Mouse (Mus musculus) forelimb bud, embryonic 11.5 days (tissue): ENCODE data around the gene Polr1a.
A peak's percentile ranks its signal among the peaks of the same experiment; 100 is the strongest.

Source experiments
- DNase-seq: peaks from one replicate; pipeline ENCODE4 v3.0.0-alpha.2; 2012; ENCODE audit warnings: low read depth, low spot score

The Polr1a gene

DNA sequence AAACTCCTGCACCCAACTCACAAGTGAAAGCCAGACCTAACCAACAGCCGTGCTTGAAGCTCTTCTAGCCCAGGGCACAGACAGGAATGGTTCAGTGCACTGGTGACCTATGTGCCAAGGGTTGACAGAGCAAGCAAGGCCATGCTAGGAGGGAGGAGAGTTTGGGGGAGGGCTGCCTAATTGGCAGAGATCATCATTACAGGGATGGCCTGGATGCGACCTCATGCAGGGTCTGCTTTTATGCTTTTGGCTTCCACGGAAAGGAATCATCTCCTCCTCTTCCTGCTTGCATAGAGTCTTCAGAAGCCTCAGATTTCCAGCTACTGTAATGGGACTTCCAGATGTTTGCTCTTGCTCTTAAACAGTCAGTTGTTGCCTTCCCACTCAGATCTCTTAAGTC lies 40.9 kb downstream of the Polr1a start:
- no peak for DNase-seq

DNA sequence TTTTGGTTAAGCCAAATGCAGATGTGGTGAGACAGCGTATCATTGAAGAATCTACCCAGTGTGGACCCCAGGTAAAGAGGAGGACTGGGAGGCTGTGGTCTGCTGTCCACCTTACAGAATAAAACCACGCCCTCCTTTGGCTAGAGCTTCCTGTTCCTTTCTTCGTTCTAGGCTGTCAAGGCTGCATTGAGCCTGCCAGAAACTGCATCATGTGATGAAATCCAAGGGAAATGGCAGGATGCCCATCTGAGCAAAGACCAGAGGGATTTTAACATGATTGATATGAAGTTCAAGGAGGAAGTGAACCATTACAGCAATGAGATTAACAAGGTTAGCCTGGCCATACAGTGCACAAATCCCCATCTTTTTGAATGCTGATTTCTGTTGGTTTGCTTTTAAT lies 41.7 kb downstream of the Polr1a start:
- DNase-seq = no peak

DNA sequence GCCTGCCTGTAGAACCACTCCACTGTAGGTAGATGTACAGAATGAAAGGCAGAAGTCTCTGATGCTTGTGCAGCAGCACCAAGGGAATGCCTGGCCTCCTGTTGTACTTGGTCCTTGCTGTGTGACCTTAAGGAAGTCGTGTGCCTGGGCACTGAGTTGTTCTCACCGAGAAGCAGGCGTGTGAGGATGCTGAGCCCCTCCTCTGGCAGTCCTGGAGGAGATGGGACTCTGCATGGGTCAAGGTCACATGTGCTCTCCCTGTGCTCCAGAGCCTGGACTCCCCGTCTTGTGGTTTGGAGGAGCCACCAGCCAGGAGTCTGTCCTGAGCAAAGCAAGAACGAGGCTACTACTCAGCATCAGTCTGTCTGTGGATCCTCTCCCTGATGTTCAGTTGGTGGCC lies 42.3 kb downstream of the Polr1a start:
- DNase-seq = no peak

DNA sequence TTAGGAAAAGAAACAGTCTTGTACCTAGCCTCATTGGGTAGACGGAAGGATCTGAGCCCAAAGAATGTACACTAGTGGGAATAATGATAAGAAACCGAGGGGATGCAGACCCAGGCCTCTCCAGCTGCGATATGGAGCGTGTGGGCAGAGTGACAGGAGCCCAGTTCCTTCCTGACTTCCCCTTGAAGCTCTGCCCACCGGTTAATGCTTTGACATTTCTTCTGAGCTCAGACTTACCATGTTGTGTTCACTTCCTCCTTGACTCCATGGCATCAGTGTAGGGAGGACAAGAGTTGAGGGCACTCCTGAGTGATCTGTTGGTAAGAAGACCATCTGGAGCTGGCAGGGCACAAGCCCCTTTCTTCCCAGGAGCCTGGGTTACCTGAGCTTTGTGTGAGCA lies 53.3 kb downstream of the Polr1a start:
- no peak for DNase-seq

DNA sequence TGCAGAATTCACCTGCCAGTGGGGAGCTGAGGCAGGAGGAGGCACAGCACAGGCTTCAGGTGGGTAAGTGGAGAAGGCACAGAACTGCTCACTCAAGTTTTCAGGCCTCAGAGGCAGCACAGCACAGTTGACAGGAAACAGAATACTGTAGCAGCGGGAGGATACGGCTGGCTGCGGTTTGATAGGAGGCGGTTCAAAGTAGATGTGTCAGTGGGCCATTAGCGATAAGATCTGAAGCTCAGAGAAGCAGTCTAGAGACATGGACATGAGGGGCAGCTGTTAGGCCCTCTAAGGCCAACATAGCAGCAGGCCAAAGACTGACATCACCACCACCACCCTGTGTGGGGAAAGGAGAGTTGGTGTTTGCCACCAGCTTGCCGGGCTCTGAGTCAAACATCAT lies 53.9 kb downstream of the Polr1a start:
- DNase-seq = no peak

DNA sequence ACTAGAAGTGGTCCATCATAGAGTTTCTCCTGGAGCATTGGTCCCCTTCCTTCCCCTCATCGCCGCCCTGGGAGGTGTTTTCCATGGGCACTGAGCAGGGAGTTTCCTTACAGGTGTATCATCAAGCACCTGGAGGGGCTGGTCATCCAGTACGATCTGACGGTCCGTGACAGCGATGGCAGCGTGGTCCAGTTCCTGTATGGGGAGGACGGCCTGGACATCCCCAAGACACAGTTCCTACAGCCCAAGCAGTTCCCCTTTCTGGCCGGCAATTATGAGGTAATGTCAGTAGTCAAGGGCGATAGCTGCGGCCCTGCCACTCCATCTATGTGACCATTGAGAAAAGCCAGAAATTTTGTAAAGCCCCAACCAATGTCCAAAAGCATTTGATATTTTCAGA lies 54.7 kb downstream of the Polr1a start:
- no peak for DNase-seq

DNA sequence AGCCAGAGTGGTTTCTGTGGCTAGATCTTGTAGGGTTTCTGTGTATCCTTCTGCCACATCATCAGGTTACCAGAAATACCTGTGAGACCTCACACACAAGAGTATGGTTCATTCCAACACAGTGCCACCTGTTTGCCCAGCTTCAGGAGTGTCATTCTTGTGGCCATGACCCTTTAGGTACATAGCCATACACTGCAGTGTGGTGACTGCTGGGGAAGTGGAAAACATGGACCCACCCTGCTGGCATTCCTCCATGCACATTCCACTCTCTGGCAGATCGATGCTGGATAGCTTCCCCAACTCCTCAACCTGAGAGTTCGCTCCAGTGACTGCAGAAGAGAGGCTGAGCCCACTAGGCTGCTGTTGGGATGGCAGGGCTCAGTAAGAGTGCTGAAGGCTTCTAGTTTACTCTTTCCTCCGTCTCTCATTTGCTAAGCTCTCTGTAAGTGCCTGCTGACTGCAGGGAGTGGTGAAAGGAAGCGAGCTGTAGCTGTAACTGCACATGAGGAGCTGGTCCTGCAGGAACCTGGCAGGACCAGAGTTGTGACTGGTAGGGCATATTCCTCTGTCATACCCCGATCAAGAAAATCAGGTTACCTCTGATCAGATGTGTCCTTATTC lies 57.9 kb downstream of the Polr1a start:
- no peak for DNase-seq

DNA sequence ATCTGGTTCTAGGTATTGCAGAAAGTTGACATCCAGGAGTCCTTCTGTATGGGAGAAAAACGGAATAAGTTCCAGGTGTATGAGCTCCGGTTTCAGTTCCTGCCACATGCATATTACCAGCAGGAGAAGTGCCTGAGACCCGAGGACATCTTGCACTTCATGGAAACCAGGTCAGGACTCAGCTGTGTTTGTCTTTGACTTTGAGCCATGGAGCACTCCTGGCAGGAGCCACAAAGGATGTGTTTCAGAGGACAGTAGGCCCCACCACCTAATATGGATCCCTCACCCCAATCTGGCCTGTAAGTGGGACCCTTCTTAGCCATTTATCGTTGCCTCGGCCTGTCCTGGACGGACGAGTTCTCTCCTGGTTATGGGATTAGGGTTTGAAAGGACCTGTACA lies 59.0 kb downstream of the Polr1a start:
- no peak for DNase-seq

DNA sequence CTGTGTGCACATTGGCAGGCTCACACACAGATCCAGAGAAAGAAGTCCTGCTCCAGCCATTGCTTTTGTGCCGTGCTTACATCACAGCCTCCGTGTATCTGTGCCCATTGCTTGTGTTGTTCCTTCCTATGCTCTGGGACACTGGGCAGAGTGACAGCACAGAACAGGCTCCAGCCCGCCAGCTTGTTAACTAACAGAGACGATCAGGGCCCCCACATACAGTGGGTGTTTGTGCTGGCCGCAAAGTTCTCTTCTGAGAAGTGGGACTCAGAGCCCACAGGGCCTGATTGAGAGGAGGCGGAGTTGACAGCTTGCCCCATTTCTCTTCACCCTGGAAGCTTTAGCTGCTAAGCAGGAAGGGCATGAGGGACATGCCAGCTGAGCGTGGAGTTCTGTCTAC lies 60.6 kb downstream of the Polr1a start:
- no peak for DNase-seq

DNA sequence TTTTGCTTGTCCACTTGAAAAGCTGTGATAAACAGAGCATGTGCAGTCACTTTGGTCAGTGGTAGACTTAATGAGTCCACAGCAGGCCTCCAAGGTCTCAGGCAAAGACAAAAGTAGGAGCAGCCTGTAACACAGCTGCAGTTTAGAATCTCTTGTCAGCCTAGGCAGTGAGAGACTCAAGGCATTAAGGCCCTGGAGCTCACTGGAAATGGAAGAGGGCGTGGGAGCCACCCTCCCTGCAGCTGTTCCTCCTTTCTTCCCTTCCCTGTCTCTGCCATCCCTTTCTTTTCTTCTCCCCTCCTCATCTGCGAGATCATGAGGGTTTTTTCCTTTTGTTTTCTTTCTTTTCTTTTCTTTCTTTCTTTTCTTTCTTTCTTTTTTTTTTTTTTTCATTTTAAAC lies 61.3 kb downstream of the Polr1a start:
- no peak for DNase-seq

DNA sequence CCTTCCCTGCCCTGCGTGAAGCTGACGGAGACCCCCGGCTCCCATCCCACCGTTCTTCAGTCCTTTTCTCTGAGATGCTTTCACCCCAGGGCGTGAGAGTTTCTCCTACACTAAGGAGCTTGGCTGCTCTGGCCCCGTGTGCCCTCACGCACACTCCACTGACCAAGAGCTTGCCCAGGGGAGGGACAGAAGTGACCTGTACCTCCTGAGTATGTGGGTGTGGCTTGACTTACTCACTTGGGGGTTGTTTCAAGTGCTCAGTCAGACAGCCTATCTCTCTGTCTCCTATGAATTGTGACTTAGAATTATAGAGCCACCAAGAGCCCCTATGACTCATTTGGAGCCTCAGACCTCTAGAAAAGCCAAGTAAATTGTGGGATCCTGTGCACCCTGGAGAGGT lies 67.7 kb downstream of the Polr1a start:
- DNase-seq = no peak

DNA sequence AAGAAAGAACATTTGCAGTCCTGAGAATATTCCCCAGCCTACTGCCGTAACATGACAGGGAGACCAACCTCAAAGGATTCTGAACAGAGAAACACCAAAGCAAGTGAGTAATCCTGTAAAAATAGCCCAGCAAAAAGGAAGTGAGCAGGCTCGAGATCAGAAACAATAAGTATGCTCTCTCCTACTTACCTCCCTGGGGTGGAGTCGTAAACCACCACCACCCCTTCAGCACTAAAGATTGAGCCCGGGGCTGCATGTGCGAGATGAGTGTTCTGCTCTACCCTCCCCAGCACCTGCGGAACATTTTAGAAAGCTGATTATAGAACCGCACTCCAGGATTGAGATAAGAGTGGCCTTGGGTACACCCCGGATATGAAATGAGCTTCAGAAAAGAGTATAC lies 71.3 kb downstream of the Polr1a start:
- DNase-seq = no peak

DNA sequence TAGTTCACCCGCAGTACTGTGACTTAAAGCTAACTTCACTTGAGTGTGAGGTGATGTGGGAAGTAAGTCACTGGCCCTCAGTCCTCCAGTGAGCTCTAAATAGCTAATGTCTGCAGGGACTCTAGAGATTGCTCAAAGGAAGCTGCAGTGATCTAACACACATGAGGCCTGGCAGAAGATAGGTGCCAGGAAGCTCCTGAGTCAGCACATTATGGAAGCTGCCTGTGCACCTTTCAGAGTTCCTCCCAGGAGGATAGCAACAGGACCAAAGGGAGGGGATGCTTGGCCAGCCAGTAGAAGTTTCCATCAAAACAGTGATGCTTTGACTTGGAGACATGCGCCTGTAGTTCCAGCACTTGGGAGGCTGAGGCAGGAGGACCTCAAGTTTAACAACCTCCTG lies 71.7 kb downstream of the Polr1a start:
- DNase-seq = no peak

DNA sequence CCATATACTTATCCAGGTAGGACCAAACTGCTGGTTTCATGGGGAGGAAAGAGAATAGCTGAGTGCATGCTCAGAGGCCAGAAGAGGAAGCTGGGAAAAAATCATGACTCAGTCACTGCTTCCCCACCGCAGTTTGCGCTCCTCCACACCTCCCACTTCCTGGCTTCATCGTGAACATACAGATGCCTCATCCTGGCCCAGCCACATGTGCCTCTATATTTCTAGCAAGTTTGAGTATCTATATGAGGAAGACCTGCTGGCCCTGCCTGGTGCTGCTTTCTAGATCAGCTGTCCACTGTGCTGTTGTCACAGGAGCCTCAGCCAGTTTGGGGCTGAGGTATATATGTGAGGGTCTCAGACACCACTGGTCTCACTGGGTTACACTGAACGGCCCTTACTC lies 72.6 kb downstream of the Polr1a start:
- DNase-seq = no peak

DNA sequence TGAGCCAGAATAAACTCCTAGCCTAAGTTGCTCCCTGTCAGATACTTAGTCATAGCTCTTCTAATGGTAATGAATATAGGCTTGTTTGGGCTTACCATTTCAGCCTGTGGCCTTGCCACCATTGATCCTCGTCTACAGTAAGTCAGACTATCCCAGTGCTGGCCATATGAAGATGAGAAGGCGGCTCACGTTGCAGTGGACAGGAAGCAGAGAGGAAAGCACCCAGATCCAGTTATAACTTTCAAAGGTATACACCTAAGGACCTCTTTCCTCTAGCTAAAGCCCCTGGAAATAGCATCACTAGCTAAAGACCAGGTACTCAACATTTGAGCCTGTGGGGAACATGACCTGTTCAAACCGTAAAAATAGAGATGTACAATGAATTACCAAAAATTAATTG lies 77.1 kb downstream of the Polr1a start:
- DNase-seq = no peak

DNA sequence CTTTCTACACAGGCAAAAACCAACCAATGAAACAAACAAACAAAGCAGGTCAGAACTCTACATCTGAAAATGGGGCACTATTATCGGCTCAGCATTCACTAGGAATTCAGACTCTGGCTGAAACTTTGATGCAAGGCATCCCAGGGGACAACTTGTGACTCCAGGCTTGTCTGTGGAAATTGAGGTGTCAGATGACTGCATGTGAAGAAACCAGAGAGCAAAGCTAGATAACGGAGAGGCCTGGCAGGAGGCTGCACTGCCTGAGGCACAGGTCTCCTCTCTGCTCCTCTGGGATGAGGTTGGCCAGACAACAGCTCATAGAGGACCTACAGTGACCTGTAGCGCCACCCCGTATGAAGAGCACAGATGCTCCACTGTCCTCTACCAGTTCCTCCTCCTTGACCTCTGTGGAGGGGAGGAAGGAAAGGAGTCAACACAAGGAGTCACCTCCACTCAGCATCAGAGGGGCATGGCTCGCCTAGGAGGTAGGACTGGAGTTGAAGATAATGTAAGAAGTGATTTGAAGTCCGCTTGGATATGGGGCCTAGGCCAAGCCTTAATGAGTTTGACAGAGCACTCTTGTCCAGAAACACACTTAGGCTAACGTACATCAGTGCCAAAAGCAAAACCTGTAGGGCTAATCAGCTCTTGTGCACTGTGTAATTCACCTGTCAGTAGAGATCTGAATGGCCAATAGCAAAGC lies 78.8 kb downstream of the Polr1a start:
- no peak for DNase-seq

DNA sequence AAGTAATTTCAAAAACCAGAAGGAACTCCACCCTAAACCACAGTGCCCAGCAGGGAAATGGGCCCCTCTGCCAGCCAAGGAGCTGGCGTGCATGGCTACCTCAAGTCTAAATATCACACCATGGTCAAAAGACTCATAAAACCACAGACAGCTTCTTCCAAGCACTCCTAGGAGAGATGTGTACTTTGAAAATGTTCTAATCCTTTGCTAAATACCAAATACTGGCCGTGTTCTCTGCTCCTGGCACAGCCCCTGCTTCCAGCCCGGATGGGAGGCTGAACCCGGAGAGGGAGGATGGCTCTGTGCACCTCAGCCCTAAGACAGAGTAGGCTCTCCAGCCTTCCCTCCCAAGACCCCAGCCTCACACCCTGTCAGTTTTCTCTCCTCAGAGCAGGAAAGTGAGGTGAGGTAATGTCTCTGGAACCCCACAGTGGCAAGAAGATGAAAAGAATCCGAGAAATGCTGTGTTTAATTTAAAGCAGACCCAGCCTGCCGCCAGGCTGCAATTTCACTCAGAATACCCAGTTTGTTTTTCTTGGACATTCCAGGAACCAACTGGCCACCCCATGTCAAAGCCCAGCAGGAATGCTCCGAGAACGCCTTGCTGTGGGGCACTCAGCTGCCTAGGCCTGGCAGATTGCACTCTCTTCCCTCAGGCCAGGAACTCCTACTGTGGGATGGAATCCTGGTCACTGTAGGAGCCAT lies 80.9 kb downstream of the Polr1a start:
- DNase-seq = peak; percentile 83

DNA sequence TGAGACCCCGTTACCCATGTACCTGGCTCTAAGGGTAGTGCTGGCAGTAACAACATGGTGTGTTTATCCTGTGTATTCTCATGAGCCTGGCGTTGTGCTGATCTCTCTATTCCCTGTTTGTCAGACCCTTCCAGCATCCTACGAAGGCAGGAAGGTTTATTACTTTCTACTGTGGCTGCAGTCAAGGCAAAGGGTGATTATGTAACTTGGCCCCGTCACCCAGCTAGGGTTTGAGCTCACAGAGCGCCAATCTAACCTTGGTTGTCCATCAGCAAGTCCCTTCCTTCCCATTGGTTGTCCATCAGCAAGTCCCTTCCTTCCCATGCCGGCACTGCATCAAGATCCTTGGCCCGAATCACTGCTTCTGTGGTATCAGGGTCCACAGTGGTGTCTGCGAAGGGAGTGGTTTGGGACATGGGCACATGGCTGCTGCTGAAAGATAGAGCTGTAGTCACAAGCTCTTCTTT lies 81.6 kb downstream of the Polr1a start:
- no peak for DNase-seq

DNA sequence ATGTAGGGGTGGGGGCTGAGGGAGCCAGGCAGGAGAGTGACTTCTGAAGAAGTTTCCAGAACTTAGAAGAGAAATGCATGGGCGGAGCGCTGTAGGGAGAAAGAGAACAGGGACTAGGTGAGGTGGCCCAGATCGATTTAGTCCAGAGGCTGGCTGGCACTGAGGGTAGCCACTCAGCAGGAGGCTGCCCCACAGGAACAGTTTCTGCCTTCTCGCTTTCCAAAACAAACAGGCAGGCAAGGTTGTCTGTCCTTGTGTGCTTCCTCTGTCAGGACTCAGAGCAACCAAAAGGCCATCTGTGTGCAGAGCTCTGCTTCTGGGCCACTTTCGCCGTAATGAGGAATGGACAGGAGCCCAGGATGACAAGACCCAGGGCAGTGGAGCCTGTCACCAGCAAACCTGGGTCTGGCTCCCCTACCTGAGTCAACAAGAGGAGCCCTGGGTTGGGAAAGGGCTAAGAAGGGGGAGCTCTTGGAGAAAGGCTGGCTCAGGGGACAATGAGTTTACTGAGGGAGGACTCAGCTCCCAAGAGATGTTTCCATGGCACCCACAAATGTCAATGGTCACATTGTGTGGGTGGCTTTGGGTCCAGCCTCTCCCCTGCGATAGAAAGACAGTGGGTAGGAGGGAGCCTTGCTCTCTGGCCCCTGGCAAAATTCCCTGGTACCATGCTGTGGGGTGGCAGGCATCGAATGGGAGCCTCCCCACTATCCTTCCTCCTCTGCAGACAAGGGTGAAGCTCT lies 82.5 kb downstream of the Polr1a start:
- no peak for DNase-seq

DNA sequence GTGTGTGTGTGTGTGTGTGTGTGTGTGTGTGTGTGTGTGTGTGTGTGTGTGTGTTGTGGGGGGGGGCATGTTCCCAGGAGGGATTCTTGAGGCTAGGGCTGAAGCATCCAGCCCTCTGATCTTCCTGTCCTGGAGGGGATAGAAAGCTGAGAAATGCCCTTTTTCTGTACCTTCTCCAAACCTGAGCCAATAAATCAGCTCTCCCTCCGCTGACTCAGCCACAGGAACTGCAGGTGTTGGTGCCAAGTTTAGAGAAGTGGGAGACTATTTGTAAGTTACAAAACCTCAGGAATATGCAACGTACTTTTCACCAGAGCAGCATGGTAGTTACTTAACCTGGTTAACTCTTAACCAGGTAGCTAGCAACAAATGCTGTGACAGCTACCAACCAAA lies 83.1 kb downstream of the Polr1a start:
- no peak for DNase-seq

DNA sequence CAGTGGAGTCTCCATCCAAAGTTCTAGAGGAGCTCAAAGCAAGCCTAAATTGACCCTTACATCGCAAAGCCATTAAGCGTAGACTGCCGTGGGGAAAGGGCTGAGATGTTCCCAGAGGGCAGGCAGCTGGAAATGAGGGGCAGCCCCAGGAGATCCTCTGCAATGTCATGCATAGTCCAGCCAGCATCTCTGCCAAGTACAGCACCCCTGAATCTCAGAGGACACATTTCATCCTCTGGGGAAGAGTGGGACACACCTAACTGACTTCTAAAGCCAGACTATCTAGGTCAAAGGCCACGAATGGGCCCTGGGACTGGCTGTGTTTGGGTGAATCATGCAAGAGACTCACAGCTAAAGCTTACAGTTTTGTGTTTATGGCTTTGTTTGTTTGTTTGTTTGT lies 85.2 kb downstream of the Polr1a start:
- no peak for DNase-seq

DNA sequence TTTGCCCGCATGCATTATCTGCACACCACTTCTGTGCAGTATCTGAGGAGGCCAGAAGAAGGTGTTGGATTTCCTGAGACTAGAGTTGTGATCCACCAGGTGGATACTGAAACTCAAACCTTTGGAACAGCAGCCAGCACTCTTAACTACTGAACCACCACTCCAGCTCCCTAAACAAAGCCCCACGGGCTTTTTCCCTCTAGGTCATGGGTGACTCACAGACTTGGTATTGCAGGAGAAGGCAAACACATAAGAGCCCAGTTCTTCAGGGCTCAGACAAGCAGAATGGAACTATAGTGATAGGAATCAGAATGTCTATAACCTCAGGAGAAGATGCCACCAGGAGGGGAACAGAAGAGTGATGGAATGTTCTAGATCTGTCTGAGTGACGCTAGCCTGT lies 86.2 kb downstream of the Polr1a start:
- no peak for DNase-seq
